Mouse (Mus musculus): ENCODE data around the gene Rbm47. TPM values are rescaled to one million over a fixed set of nuclear protein-coding genes. Genes with fewer than 3 reads are reported as not detected.

The Rbm47 gene
- total RNA-seq, 4 experiments from 2014 or later, result 0.27 to 1.8 (median 0.63) TPM

Small RNA genes lying within 50 kb of the gene (microRNA-seq; reads per million reads assigned to microRNA genes)
- not detected for gene Gm25952

Other genes starting within 250 kb of the Rbm47 start
- gene Chrna9, start 238.2 kb downstream of the Rbm47 start, total RNA-seq (2022), result 10 to 100 TPM in 1 of 4 experiments, 1 to 10 TPM in 3; 1.3 to 28.8 (median 6.5) TPM
- under 1 TPM in 1 of 4 experiments, not detected in 3; 0.54 TPM for gene 9130230L23Rik, start 168.8 kb downstream of the Rbm47 start, total RNA-seq (2022)
- gene Nsun7, start 86.8 kb upstream of the Rbm47 start, total RNA-seq (2022), result not detected

Data from gastrocnemius, adult 8-10 months (tissue).